Mouse (Mus musculus) C2C12 (cell line): ENCODE data around the gene Zfp524.

Source experiments
- CTCF ChIP-seq: IDR thresholded peaks from one replicate; pipeline ENCODE4 v1.5.1; 2011; ENCODE audit not compliant: control insufficient read depth, insufficient read depth, insufficient read length
- MAX ChIP-seq: IDR thresholded peaks from one replicate; pipeline ENCODE4 v1.6.1; 2011; ENCODE audit warnings: mild to moderate bottlenecking, control low read depth
- MYOG ChIP-seq: IDR thresholded peaks from one replicate; pipeline ENCODE4 v1.6.1; 2011; ENCODE audit not compliant: control insufficient read depth, insufficient read length; ENCODE audit errors: extremely low read depth
- USF1 ChIP-seq: IDR thresholded peaks from one replicate; pipeline ENCODE4 v1.6.1; 2011; ENCODE audit warnings: low read depth, mild to moderate bottlenecking, control low read depth, moderate library complexity

- TF ChIP-seq MYOG (no peak), CTCF (no peak), USF1 (no peak), MAX (no peak)
These were observed 38.7 kb downstream of the Zfp524 start for GRCm38 (mm10) chr7:5052931-5053343.
